Mouse (Mus musculus): Measurements from ENCODE around the gene Gatb. TPM values are rescaled to one million over a fixed set of nuclear protein-coding genes. Genes with fewer than 3 reads are reported as not detected.
A peak's percentile ranks its signal among the peaks of the same experiment; 100 is the strongest.

Gatb gene
- polyA plus RNA-seq, 1 experiment from 2014 or later: 26.5 TPM

DNA sequence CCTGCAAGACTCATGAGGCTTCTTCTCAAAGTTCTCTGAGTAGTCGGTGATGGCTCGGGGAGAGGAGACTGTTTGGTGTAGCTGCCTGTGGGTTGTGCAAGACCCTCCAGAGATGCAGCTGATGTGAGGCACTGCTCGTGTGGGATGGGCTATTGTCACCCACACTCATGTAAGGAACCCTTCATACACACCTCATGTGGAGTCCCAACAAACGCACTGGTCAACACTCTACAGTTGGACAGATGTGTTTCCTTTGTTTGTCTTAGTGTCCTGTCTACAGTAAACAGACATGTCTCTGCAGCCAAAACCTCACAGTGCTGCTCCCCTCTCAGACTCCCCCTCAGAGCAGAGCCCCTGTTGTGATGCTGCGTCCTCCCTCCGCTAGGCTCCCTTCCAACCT lies 95.9 kb downstream of the Gatb start:
- Histone ChIP-seq H3K9me3 (replicated peaks) (no peaks in the 10 kb centered on the region), H3K4me3 (no peak overlapping the region), H3K27me3 (ENCODE audit: low read depth, poor library complexity, severe bottlenecking) (no peaks in the 10 kb centered on the region), H3K27ac (no peak overlapping the region), H3K36me3 (no peaks in the 10 kb centered on the region), H3K4me1 (no peaks in the 10 kb centered on the region)
- DNase-seq (ENCODE audit: low spot score): no peak
- WGBS: 88% methylated on average over 6 of the region's 6 CpGs

DNA sequence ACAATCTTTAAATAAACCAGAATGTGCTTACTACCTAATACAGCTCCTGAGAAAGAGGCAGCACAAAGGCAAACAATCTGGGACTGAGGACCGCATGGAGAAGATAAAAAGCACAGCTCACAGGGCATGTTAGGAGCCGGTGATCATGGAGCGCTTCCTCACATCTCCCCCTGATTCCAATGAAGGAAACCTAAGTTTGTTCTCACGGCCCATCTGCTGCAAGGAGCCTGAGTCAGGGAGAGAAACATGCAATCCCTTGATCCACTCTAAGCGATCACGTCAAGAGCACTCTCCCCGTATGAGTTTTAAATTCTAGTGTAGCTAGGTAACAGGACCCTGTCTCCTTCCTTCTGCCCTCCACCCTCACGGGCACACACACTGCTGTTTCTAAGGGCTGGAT lies 103.2 kb downstream of the Gatb start:
- Histone ChIP-seq H3K9me3 (replicated peaks) (no peaks in the 10 kb centered on the region), H3K27me3 (ENCODE audit: low read depth, poor library complexity, severe bottlenecking) (no peaks in the 10 kb centered on the region), H3K4me1 (peaks cover 5% of the 10 kb centered on the region; the same call in 1 of the 2 replicates), H3K36me3 (no peaks in the 10 kb centered on the region), H3K27ac (no peak overlapping the region), H3K4me3 (no peak overlapping the region)
- no peak for DNase-seq (ENCODE audit: low spot score)
- 85% methylated on average over 8 of the region's 8 CpGs for WGBS

DNA sequence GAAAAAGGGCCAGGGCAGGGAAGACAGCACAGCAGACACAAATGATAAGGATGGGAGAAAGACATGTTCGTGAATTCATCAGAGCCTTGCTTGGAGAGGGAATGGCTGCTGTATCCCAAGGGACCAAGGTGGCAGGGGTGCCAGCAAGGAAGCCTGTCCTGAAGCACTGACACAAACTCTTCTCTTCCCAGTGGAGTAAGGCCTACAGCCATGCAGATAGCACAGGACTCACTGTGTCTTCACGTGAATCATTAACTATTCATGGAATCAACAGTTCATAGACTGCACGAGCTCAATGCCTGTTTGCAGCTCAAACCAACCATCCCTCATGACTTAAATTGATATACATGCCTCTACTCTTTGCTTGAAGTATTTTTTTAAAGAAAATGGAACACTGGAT lies 104.0 kb downstream of the Gatb start:
- Histone ChIP-seq H3K36me3 (no peaks in the 10 kb centered on the region), H3K9me3 (replicated peaks) (no peaks in the 10 kb centered on the region), H3K27me3 (ENCODE audit: low read depth, poor library complexity, severe bottlenecking) (no peaks in the 10 kb centered on the region), H3K4me3 (no peak overlapping the region), H3K4me1 (peaks cover 5% of the 10 kb centered on the region; the same call in 1 of the 2 replicates), H3K27ac (no peak overlapping the region)
- no peak for DNase-seq (ENCODE audit: low spot score)
- 82% methylated on average over 3 of the region's 3 CpGs for WGBS

DNA sequence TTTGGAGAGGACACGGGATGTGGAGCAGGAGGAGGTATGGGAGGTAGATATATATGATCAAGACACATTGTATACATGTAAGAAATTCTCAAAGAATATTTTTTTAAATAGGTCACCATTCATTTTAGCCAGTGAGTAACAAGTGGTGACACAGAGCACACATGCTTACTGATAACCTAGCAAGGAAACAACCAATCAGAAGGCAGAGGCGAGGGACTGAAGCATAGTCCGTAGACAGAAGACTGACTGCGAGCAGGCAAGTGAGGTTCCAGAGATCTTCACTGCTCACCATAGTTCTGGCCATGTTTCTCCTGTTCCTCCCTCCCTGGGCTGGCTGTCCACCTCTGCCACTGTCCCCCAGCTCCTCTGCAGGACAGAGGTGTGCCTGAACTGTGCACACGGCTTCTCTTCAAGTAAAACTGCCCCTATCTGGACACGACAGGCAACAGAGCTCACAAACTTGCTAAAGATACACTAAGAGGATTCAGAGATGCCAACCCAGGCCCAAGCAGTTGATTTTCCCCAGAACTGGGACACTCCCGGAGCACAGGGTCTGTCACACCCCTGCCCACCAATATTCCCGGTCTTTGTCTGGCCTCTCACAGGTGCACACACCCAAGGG lies 105.5 kb downstream of the Gatb start:
- H3K4me3 ChIP-seq: no peak overlapping the region
- H3K27me3 ChIP-seq (ENCODE audit: low read depth, poor library complexity, severe bottlenecking): no peaks in the 10 kb centered on the region
- H3K4me1 ChIP-seq: peaks cover 5% of the 10 kb centered on the region; the same call in 1 of the 2 replicates
- H3K27ac ChIP-seq: no peak overlapping the region
- no peaks in the 10 kb centered on the region for H3K36me3 ChIP-seq
- no peaks in the 10 kb centered on the region for H3K9me3 ChIP-seq (replicated peaks)
- DNase-seq (ENCODE audit: low spot score): no peak
- 88% methylated on average over 8 of the region's 8 CpGs for WGBS

DNA sequence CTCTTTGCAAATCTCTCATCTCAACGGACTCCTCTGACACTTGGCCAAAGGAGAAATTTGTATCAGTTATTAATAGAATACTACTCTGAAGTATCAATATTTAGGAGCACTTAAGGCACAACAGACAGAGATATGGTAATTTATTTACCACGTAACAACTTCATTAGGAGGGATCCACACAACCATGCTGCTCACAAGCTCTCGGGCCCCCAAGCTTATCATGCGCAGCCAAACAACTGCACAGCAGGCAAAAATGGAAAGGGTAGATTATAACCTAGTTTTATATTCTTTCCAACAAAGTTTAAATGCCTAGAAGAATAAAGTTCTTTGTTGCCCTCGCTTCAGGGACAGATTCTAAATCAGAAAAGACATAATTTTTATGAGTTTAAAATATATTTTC lies 106.0 kb downstream of the Gatb start:
- no peaks in the 10 kb centered on the region for H3K27me3 ChIP-seq (ENCODE audit: low read depth, poor library complexity, severe bottlenecking)
- whole genome bisulfite sequencing: 93% methylated on average over 5 of the region's 5 CpGs

DNA sequence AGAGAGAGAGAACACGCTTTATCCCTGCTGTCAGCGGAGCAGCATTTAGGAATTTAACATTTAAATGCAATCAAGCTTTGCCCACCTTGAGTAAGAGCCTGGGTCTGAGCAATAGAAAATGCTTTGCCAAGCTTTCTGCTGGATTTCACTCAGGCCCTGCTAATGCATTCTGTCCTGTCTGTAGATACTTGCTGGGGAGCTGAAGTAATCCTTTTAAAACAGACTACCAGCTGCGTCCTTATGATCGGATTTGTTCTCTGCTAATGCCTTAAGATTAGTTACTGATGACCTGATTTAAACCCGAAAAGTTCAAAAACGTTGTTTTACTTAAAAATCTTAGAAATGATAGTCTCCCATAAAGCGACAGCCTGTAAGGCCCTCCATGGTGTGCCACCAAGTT lies 107.2 kb downstream of the Gatb start:
- Histone ChIP-seq H3K27ac (0 out of 2 replicates have a peak overlapping the region, but pooled peaks have one; percentile 25), H3K9me3 (replicated peaks) (no peaks in the 10 kb centered on the region), H3K36me3 (no peaks in the 10 kb centered on the region), H3K4me3 (no peak overlapping the region), H3K4me1 (peaks cover 5% of the 10 kb centered on the region; the same call in 1 of the 2 replicates), H3K27me3 (ENCODE audit: low read depth, poor library complexity, severe bottlenecking) (no peaks in the 10 kb centered on the region)
- 90% methylated on average over 7 of the region's 7 CpGs for WGBS
- DNase-seq (ENCODE audit: low spot score): no peak

More for the DNA sequence above, 106.0 kb downstream of the Gatb start:
- Histone ChIP-seq H3K4me3 (no peak overlapping the region), H3K27ac (no peak overlapping the region), H3K4me1 (peaks cover 5% of the 10 kb centered on the region; the same call in 1 of the 2 replicates), H3K36me3 (no peaks in the 10 kb centered on the region), H3K9me3 (replicated peaks) (no peaks in the 10 kb centered on the region)
- DNase-seq (ENCODE audit: low spot score): no peak

DNA sequence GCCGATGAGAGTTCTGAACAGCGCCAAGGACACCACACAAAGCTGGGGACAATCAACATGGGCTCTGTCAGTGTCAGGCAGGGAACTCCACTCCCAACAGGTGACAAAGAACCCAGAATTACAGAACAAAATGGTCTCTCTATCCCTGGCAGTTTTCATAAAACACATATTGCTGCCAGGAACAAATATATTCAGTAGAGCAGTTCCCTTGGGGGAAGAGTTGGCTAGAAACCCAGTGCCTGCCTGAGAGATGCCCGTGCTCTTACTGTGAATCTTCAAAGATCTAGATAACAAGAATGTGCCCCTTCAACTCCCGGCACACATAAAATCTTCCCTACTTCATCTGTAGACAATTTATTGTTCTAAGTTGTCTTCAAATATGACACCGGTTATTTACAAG lies 109.7 kb downstream of the Gatb start:
- H3K36me3 ChIP-seq: no peaks in the 10 kb centered on the region
- 91% methylated on average over 5 of the region's 5 CpGs for WGBS
- DNase-seq (ENCODE audit: low spot score): no peak
- no peaks in the 10 kb centered on the region for H3K9me3 ChIP-seq (replicated peaks)
- H3K27ac ChIP-seq: no peak overlapping the region
- H3K4me3 ChIP-seq: no peak overlapping the region
- peaks cover 5% of the 10 kb centered on the region; the same call in 1 of the 2 replicates for H3K4me1 ChIP-seq
- H3K27me3 ChIP-seq (ENCODE audit: low read depth, poor library complexity, severe bottlenecking): no peaks in the 10 kb centered on the region

DNA sequence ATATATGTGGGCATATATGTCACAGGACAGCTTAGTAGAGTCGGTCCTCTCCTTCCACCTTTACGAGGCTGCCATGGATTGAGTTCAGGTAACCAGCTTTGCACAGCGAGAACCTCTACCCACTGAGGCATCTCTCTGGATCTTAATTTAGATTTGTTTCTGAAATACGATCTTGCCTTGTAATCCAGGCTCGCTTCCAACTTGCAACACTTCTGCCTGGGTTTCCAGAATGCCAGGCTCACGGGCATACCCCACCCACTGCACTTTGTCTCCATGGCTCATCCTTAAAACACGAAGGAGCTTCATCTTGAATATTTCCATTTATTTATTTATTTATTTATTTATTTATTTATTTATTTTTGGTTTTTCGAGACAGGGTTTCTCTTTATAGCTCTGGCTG lies 111.4 kb downstream of the Gatb start:
- no peak overlapping the region for H3K4me3 ChIP-seq
- no peak for DNase-seq (ENCODE audit: low spot score)
- no peaks in the 10 kb centered on the region for H3K9me3 ChIP-seq (replicated peaks)
- H3K27ac ChIP-seq: no peak overlapping the region
- peaks cover 5% of the 10 kb centered on the region; the same call in 1 of the 2 replicates for H3K4me1 ChIP-seq
- H3K27me3 ChIP-seq (ENCODE audit: low read depth, poor library complexity, severe bottlenecking): no peaks in the 10 kb centered on the region
- 91% methylated on average over 8 of the region's 8 CpGs for WGBS
- no peaks in the 10 kb centered on the region for H3K36me3 ChIP-seq

DNA sequence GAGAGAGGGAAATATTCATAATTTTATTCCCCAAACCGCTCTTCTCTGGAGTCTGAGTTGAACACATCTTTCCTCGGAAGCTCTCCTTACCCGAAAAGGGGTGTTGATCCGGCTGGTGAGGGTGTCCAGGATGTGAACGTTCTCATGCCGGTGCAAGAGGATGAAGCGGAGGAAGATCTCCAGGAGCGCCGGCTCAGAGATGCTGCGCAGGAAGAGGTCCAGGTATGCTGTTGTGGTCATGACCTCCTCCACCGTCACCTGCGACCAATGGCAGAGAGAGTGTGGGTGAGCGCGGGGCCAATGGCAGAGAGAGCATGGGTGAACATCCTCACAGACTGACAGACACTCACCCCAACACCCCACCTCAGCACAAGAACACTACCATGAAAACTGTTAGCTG lies 114.4 kb downstream of the Gatb start:
- DNase-seq (ENCODE audit: low spot score): no peak
- H3K9me3 ChIP-seq (replicated peaks): no peaks in the 10 kb centered on the region
- H3K27me3 ChIP-seq (ENCODE audit: low read depth, poor library complexity, severe bottlenecking): no peaks in the 10 kb centered on the region
- peaks cover 4% of the 10 kb centered on the region; the same call in 1 of the 2 replicates for H3K4me1 ChIP-seq
- no peak overlapping the region for H3K4me3 ChIP-seq
- H3K36me3 ChIP-seq: no peaks in the 10 kb centered on the region
- H3K27ac ChIP-seq: no peak overlapping the region
- 93% methylated on average over 14 of the region's 14 CpGs for WGBS

DNA sequence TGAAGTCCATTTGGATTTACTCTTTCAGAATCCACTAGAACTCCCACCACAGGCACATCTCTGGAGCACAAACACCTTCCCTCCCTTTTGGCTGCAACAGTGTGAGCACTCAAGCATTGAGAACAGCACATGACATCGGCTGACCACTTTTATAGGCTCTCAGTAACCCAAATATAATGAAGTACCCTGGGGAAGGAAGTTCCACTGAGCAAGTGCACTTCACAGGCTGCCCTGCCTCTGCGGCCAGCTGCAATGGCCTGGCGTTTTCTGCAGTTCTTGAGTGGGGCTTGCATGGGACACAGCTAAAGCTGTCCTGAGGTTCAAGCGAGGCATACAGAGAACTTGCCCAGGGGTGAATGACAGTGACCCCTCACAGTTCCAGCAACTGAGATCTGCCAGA lies 117.2 kb downstream of the Gatb start:
- no peak for DNase-seq (ENCODE audit: low spot score)
- no peaks in the 10 kb centered on the region for H3K27me3 ChIP-seq (ENCODE audit: low read depth, poor library complexity, severe bottlenecking)

DNA sequence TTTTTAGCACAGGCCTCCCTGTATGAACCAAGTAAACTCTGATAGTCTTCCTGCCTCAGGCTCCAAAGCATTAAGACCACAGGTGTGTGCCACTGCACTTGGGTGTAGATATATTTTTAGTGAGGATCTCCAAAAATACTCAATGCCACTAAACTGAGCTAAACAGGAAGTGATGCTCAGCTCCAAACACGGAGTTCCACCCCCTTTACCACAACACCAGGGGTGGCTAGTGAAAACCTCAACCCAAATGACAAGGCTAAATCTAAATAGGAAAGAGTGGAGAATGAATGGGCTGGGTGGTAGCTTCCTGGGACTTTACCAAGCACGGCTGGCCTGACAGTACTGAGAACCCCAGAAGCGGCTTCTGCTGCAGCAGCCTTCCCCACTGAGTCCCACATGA lies 119.1 kb downstream of the Gatb start:
- no peaks in the 10 kb centered on the region for H3K36me3 ChIP-seq
- no peak overlapping the region for H3K4me3 ChIP-seq
- H3K4me1 ChIP-seq: peaks cover 4% of the 10 kb centered on the region; the same call in 1 of the 2 replicates
- no peaks in the 10 kb centered on the region for H3K9me3 ChIP-seq (replicated peaks)
- DNase-seq (ENCODE audit: low spot score): no peak
- H3K27me3 ChIP-seq (ENCODE audit: low read depth, poor library complexity, severe bottlenecking): no peaks in the 10 kb centered on the region
- no peak overlapping the region for H3K27ac ChIP-seq
- 52% methylated on average over 3 of the region's 3 CpGs for whole genome bisulfite sequencing

More for the DNA sequence above, 117.2 kb downstream of the Gatb start:
- WGBS: 72% methylated on average over 4 of the region's 4 CpGs
- Histone ChIP-seq H3K36me3 (no peaks in the 10 kb centered on the region), H3K9me3 (replicated peaks) (no peaks in the 10 kb centered on the region), H3K4me3 (no peak overlapping the region), H3K4me1 (peaks cover 4% of the 10 kb centered on the region; the same call in 1 of the 2 replicates), H3K27ac (no peak overlapping the region)

DNA sequence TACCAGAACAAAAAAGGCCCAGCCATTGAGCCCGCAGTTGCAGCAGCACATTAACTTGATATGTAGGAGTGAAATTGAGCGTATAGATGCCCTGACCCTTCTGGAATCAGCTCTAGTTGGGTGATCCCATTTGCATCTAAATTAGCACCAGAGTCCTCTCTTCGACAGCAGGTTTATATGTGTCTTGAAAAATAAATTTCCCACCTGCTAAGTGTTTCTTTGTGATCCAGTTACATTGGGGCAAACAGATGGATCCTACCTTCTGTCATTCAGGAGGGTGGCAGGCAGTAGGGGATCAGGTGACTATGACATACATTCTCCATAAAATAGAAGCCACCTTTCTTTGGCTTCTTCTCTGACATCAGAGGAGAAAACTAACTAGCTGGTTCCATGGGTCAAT lies 121.1 kb downstream of the Gatb start:
- Histone ChIP-seq H3K9me3 (replicated peaks) (no peaks in the 10 kb centered on the region), H3K27me3 (ENCODE audit: low read depth, poor library complexity, severe bottlenecking) (no peaks in the 10 kb centered on the region), H3K4me1 (peaks cover 4% of the 10 kb centered on the region; the same call in 1 of the 2 replicates), H3K27ac (no peak overlapping the region), H3K4me3 (no peak overlapping the region), H3K36me3 (no peaks in the 10 kb centered on the region)
- 88% methylated on average over 3 of the region's 3 CpGs for WGBS
- no peak for DNase-seq (ENCODE audit: low spot score)

DNA sequence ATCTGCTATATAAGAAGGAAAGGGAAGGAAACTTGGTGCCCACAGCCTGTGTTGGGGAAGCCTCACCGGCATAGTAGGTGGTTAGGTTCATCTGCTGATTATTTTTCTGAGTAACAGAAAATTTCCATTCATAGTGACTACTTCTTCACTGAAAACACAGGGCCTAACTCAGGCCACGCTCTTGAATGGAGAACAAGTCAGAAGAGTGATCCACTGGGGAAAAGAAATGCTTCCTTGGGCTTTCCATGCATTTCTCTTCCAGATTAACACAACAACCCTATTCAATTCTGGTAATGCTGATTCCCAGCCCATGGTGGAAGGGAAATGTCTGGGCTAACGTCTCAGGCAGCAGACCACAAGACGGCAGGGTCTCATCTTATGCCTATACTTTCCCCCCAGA lies 124.6 kb downstream of the Gatb start:
- Histone ChIP-seq H3K36me3 (no peaks in the 10 kb centered on the region), H3K4me1 (no peaks in the 10 kb centered on the region), H3K9me3 (replicated peaks) (no peaks in the 10 kb centered on the region), H3K27ac (no peak overlapping the region), H3K4me3 (no peak overlapping the region), H3K27me3 (ENCODE audit: low read depth, poor library complexity, severe bottlenecking) (no peaks in the 10 kb centered on the region)
- 87% methylated on average over 4 of the region's 4 CpGs for WGBS
- no peak for DNase-seq (ENCODE audit: low spot score)
